Mouse (Mus musculus): ENCODE results near the gene Wnt16.

DNA sequence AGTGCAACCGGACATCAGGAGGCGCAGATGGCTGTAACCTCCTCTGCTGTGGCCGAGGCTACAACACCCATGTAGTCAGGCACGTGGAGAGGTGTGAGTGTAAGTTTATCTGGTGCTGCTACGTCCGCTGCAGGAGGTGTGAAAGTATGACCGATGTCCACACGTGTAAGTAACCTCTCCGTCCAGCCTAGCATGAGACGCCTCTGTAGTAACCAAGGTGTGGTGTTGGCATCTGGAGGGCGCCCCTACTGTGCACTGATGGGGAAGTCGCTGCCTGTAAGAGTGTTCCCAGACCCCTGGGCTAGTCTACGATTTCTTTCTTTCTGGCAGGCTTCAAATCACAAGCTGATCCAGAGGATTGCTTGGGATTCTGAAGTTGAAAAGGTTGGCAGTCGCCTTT lies 10.0 kb downstream of the Wnt16 start:
- TF ChIP-seq POLR2A (IDR thresholded peaks at IDR 0.05; ENCODE audit: extremely low read depth, insufficient read depth, low read length) (no peak), CTCF (IDR thresholded peaks at IDR 0.05; ENCODE audit: low read depth, low read length) (no peak)

All from liver, adult 2 months (tissue).